Mouse (Mus musculus): ENCODE measurements at regions not wholly inside any gene's neighbourhood (a gene's known extent, or its start where the extent isn't known, plus 50 kb on each side); places are given as distances from the start of the nearest gene placed in this dataset.

DNA sequence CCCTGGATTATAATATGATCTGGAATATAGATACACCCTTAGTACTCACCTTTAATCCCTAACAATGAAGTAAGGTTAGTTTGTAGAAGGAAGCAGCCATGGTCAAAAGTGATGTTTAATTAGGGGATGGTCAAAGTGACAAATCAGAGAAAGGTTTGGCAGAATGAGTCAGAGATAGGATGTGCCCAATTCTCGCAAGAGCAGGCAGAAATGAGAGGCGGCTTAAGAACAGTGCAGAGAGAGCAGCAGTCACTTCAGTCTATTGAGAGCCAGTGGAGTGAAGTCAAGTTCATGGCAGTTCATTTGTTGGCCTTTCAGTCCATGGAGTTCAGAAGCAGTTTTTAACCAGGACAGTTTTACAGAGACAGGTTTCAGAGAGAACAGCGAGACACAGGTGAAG, 175.3 kb upstream of the Cxcr4 start:
- no peaks in the 10 kb centered on the region for H3K36me3 ChIP-seq (replicated peaks in 1 of 2; ENCODE audit: control insufficient read depth in 1 of 2, insufficient read depth in 1 of 2, low read length in 1 of 2)
- no peaks in the 10 kb centered on the region for H3K9me3 ChIP-seq (replicated peaks; ENCODE audit: low read length)
- peak overlapping the region; percentile 87 for H3K27ac ChIP-seq (ENCODE audit: insufficient read depth, low read depth)
- in situ Hi-C loops (cut with MboI; ENCODE audit: low pct_ligation_motif_present, low pct_unique_long_range_greater_than_20kb, low sequenced_read_pairs) = no loop called here
- H3K79me2 ChIP-seq (replicated peaks; ENCODE audit: control insufficient read depth, extremely low read depth, insufficient read depth, poor library complexity, severe bottlenecking) = no peaks in the 10 kb centered on the region
- dilution Hi-C loops (cut with MboI; ENCODE audit: extremely low pct_ligation_motif_present, extremely low pct_unique_long_range_greater_than_20kb, low sequenced_read_pairs) = no loop called here
- peak overlapping the region; percentile 77 for H3K4me2 ChIP-seq (ENCODE audit: insufficient read depth, low read depth, poor library complexity, severe bottlenecking)
- TF ChIP-seq MYC (IDR thresholded peaks at IDR 0.05; ENCODE audit: low read depth, low read length) (no peak), CHD2 (IDR thresholded peaks at IDR 0.05; ENCODE audit: low read length) (0 out of 2 replicates have a peak, but pooled peaks have one; percentile 11), MXI1 (IDR thresholded peaks at IDR 0.05; ENCODE audit: low read depth, low read length) (0 out of 2 replicates have a peak, but pooled peaks have one; percentile 26), TBP (conservative IDR thresholded peaks at IDR 0.05; ENCODE audit: low read depth, low read length) (no peak)
- peak overlapping the region; percentile 46 for H3K9ac ChIP-seq (ENCODE audit: insufficient read depth, low read depth)
- H3K4me1 ChIP-seq (ENCODE audit: control insufficient read depth in 1 of 2, insufficient read depth in 2 of 2) = peaks cover 31 to 42% of the 10 kb centered on the region in 2 experiments
- DNase-seq (ENCODE audit: extremely low read depth) = no peak
- no peak overlapping the region for H3K4me3 ChIP-seq (replicated peaks in 1 of 3; ENCODE audit: low read depth in 2 of 3, low read length in 2 of 3, poor library complexity in 1 of 3)
- no peaks in the 10 kb centered on the region for H3K27me3 ChIP-seq (replicated peaks)

GRCm38 (mm10) chr1:128766894-128767268, 174.8 kb upstream of the Cxcr4 start:
- H3K9ac ChIP-seq (ENCODE audit: insufficient read depth, low read depth) = peak overlapping the region; percentile 46
- dilution Hi-C loops (cut with MboI; ENCODE audit: extremely low pct_ligation_motif_present, extremely low pct_unique_long_range_greater_than_20kb, low sequenced_read_pairs) (no loop called here), in situ Hi-C loops (cut with MboI; ENCODE audit: low pct_ligation_motif_present, low pct_unique_long_range_greater_than_20kb, low sequenced_read_pairs) (no loop called here)
- peak overlapping the region; percentile 87 for H3K27ac ChIP-seq (ENCODE audit: insufficient read depth, low read depth)
- no peaks in the 10 kb centered on the region for H3K36me3 ChIP-seq (replicated peaks in 1 of 2; ENCODE audit: control insufficient read depth in 1 of 2, insufficient read depth in 1 of 2, low read length in 1 of 2)
- peak overlapping the region; percentile 77 for H3K4me2 ChIP-seq (ENCODE audit: insufficient read depth, low read depth, poor library complexity, severe bottlenecking)
- H3K9me3 ChIP-seq (replicated peaks; ENCODE audit: low read length) = no peaks in the 10 kb centered on the region
- no peaks in the 10 kb centered on the region for H3K79me2 ChIP-seq (replicated peaks; ENCODE audit: control insufficient read depth, extremely low read depth, insufficient read depth, poor library complexity, severe bottlenecking)
- H3K4me3 ChIP-seq (replicated peaks in 1 of 3; ENCODE audit: low read depth in 2 of 3, low read length in 2 of 3, poor library complexity in 1 of 3) = no peak overlapping the region
- peaks cover 26 to 40% of the 10 kb centered on the region in 2 experiments for H3K4me1 ChIP-seq (ENCODE audit: control insufficient read depth in 1 of 2, insufficient read depth in 2 of 2)
- peak; percentile 87 for DNase-seq (ENCODE audit: extremely low read depth)
- no peaks in the 10 kb centered on the region for H3K27me3 ChIP-seq (replicated peaks)
- TF ChIP-seq CHD1 (IDR thresholded peaks at IDR 0.05; ENCODE audit: low read depth, low read length) = no peak
- TF ChIP-seq POLR2A (IDR thresholded peaks at IDR 0.05; ENCODE audit: low read depth, low read length) = peak; percentile 7; the same call in 1 of the 2 replicates
- peak; percentile 73 for TF ChIP-seq ELF1 (IDR thresholded peaks at IDR 0.05; ENCODE audit: low read depth, low read length)
- peak; percentile 90 for TF ChIP-seq BHLHE40 (IDR thresholded peaks at IDR 0.05; ENCODE audit: low read depth, low read length)
- peak; percentile 87 for TF ChIP-seq IRF4 (IDR thresholded peaks at IDR 0.05; ENCODE audit: low read depth, low read length)
- TF ChIP-seq E2F4 (IDR thresholded peaks at IDR 0.05; ENCODE audit: insufficient replicate concordance, low read depth, low read length) = peak; percentile 59; the same call in 1 of the 2 replicates
- peak; percentile 91 for TF ChIP-seq RCOR1 (conservative IDR thresholded peaks at IDR 0.05; ENCODE audit: low read depth, low read length)
- no peak; the same call in 1 of the 2 replicates for TF ChIP-seq JUND (conservative IDR thresholded peaks at IDR 0.05; ENCODE audit: low read depth, low read length)
- TF ChIP-seq NRF1 (IDR thresholded peaks at IDR 0.05; ENCODE audit: low read depth, low read length) = peak; percentile 34; the same call in 1 of the 2 replicates
- no peak for TF ChIP-seq SMC3 (IDR thresholded peaks at IDR 0.05; ENCODE audit: low read depth, low read length)
- TF ChIP-seq MAZ (IDR thresholded peaks at IDR 0.05; ENCODE audit: low read depth, low read length) = peak; percentile 84; the same call in 1 of the 2 replicates
- TF ChIP-seq NELFE (IDR thresholded peaks at IDR 0.05; ENCODE audit: low read depth, low read length) = 0 out of 2 replicates have a peak, but pooled peaks have one; percentile 30
- TF ChIP-seq USF2 (conservative IDR thresholded peaks at IDR 0.05; ENCODE audit: low read depth, low read length) = no peak
- peak; percentile 96 for TF ChIP-seq MEF2A (IDR thresholded peaks at IDR 0.05; ENCODE audit: borderline replicate concordance, low read depth, low read length)
- peak; percentile 89 for TF ChIP-seq MAFK (IDR thresholded peaks at IDR 0.05; ENCODE audit: insufficient replicate concordance, low read length)
- peak; percentile 47; the same call in 1 of the 2 replicates for TF ChIP-seq JUN (IDR thresholded peaks at IDR 0.05; ENCODE audit: insufficient read depth, low read depth, low read length)
- no peak; the same call in none of the 2 replicates for TF ChIP-seq RAD21 (IDR thresholded peaks at IDR 0.05; ENCODE audit: low read depth, low read length)
- TF ChIP-seq EP300 (IDR thresholded peaks at IDR 0.05; ENCODE audit: low read length) = peak; percentile 78
- TF ChIP-seq TCF12 (IDR thresholded peaks at IDR 0.05; ENCODE audit: low read depth, low read length) = peak; percentile 85
- TF ChIP-seq MAX (IDR thresholded peaks at IDR 0.05; ENCODE audit: low read length) = peak; percentile 83
- peak; percentile 91 for TF ChIP-seq ETS1 (conservative IDR thresholded peaks at IDR 0.05; ENCODE audit: low read depth, low read length)
- peak; percentile 69; the same call in 1 of the 2 replicates for TF ChIP-seq TBP (conservative IDR thresholded peaks at IDR 0.05; ENCODE audit: low read depth, low read length)
- peak; percentile 90 for TF ChIP-seq ZNF384 (IDR thresholded peaks at IDR 0.05; ENCODE audit: low read depth, low read length)
- no peak; the same call in 1 of the 2 replicates for TF ChIP-seq ZMIZ1 (IDR thresholded peaks at IDR 0.05; ENCODE audit: low read depth, low read length)
- peak; percentile 76 for TF ChIP-seq SIN3A (IDR thresholded peaks at IDR 0.05; ENCODE audit: low read length)
- TF ChIP-seq KAT2A (IDR thresholded peaks at IDR 0.05; ENCODE audit: insufficient replicate concordance, low read length) = 0 out of 2 replicates have a peak, but pooled peaks have one; percentile 41
- TF ChIP-seq UBTF (IDR thresholded peaks at IDR 0.05; ENCODE audit: low read depth, low read length) = no peak
- TF ChIP-seq HCFC1 (IDR thresholded peaks at IDR 0.05; ENCODE audit: low read depth, low read length) = peak; percentile 20; the same call in 1 of the 2 replicates
- no peak for TF ChIP-seq ZKSCAN1 (IDR thresholded peaks at IDR 0.05; ENCODE audit: borderline replicate concordance, low read depth, low read length)
- peak; percentile 63; the same call in 1 of the 2 replicates for TF ChIP-seq CHD2 (IDR thresholded peaks at IDR 0.05; ENCODE audit: low read length)
- peak; percentile 75 for TF ChIP-seq MYC (IDR thresholded peaks at IDR 0.05; ENCODE audit: low read depth, low read length)

Data from CH12.LX (cell line).